Mouse (Mus musculus) thymus, adult 2 months (tissue): ENCODE measurements at regions not wholly inside any gene's neighbourhood (a gene's known extent, or its start where the extent isn't known, plus 50 kb on each side); places are given as distances from the start of the nearest gene placed in this dataset.

Experiments
- CTCF ChIP-seq: fragments of 200-500 bp; IDR thresholded peaks from 2 replicates; pipeline ENCODE4 v1.5.1; 2012; ENCODE audit warnings: mild to moderate bottlenecking, control low read depth, low read length, moderate library complexity, borderline replicate concordance; ENCODE audit not compliant: control insufficient read depth, poor library complexity, insufficient read depth; ENCODE audit errors: extremely low read depth
- POLR2A ChIP-seq: fragments of 200-500 bp; IDR thresholded peaks from 2 replicates; pipeline ENCODE4 v1.6.1; 2012; ENCODE audit warnings: mild to moderate bottlenecking, low read length, control low read depth, moderate library complexity; ENCODE audit not compliant: control insufficient read depth, poor library complexity, insufficient read depth; ENCODE audit errors: extremely low read depth

GRCm38 (mm10) chr15:74333846-74334245 is 302.3 kb downstream of the Mroh4 start:
- no peak for TF ChIP-seq CTCF
- TF ChIP-seq POLR2A, result no peak
